Mouse (Mus musculus) left cerebral cortex, adult 11 months (tissue): ENCODE data around the gene Ogn.

Source experiments
- DNase-seq: peaks from one replicate; pipeline ENCODE4 v3.0.0; 2022; ENCODE audit warnings: low spot score

Gene Ogn

DNA sequence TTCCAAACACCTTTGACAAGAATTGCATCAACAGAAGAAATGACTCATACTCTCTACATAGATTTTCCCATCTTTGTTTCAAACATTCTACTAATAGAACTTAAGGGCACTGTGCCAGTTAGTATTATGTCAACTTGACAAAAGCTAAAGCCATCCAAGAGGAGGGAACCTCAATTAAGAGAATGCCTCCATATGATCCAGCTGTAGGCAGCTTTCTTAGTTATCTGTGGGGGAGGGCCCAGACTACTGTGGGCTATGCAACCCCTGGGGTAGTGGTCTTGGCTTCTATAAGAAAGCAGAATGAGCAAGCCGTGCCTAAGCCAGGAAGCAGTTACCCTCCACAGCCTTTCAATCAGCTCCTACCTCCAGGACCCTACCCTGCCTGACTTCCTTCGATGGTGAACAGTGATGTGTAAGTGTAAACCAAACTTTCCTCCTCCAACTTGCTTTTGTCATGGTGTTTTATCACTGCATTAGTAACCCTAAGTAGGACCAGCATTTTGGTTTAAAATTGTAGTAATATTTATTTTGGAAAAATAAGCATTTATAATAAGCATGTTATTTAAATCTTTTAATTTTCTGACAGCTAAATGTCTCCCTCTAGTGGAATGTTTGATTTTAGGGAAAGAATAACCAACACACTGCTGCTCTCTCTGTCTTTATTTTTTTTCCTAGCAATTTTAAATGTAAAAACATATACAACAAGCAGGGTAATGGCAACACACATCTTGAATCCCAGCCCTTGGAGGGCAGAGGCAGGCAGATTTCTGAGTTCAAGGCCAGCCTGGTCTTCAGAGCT, 37.1 kb downstream of the Ogn start:
- peak; percentile 48 for DNase-seq

GRCm38 (mm10) chr13:49646019-49646418, 38.2 kb downstream of the Ogn start:
- DNase-seq = no peak

- no peak for DNase-seq
These were observed 43.3 kb downstream of the Ogn start for GRCm38 (mm10) chr13:49651136-49651535.

DNA sequence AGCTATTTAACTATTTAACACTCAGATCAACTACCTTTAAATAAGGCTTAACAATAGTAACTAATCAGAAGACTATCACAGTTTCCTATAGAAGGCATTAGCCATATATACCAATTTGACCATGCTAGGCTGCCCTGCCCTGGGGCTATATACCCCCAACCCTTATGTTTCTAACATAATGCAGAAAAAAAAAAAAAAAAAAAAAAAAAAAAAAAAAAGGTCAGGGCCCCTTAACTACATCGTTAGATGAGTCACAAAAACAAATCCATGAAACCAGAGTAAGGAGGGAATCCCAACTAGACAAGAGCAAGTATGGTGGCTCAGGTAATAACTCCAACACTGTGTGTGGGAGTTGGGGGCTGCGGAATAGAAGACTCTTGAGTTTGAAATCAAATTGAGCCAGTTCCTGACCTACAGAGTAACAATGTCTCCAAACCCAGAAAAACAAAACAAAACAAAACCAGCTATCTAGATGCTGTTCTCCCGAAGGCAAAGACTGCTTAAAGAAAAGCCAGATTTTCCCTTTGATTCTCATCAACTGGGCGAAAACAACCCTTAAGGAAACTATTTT, 44.0 kb downstream of the Ogn start:
- DNase-seq = no peak

GRCm38 (mm10) chr13:49652481-49653179, 44.8 kb downstream of the Ogn start, which contains the start of the genes Cenpp and Nol8:
Cenpp (minus strand) TSS chr13:49652785.
Nol8 (plus strand) TSS chr13:49653078.
- peak; percentile 98 for DNase-seq

DNA sequence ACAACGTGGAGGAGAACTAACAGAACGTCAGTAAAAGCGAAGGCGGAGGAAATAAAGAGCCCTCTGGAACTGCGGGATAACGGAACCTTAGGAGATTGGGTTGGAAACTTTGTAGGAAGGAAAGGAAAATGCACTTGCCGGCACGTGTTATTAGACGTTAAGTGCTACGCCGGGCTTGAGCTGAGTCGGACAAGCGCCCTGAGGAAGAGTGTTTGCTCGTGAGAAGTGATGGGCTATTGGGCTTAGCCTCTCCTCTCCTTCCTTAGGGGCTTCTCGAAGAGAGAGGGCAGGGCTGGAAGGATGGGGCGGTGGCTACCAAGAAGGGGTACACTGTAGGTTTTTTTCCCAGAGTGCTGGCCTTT, 45.3 kb downstream of the Ogn start:
- no peak for DNase-seq
